Mouse (Mus musculus) C2C12 (cell line): ENCODE results near the gene Zfp91. TPM values are rescaled to one million over a fixed set of nuclear protein-coding genes. Genes with fewer than 3 reads are reported as not detected.

Experiments
- H3K27me3 ChIP-seq: one replicate; pipeline ENCODE4 v1.6.1; 2011; ENCODE audit not compliant: control insufficient read depth, insufficient read depth, insufficient read length
- H3K36me3 ChIP-seq: one replicate; pipeline ENCODE4 v1.6.1; 2011; ENCODE audit not compliant: control insufficient read depth, insufficient read depth
- H3K4me3 ChIP-seq: one replicate; pipeline ENCODE4 v1.5.1; 2011; ENCODE audit warnings: mild to moderate bottlenecking, control low read depth; ENCODE audit not compliant: poor library complexity, insufficient read depth, severe bottlenecking
- H3K79me2 ChIP-seq: one replicate; pipeline ENCODE4 v1.6.1; 2011; ENCODE audit not compliant: control insufficient read depth, insufficient read depth
- H3K79me3 ChIP-seq: one replicate; pipeline ENCODE4 v1.6.1; 2011; ENCODE audit warnings: low read depth, control low read depth
- H3ac ChIP-seq: one replicate; pipeline ENCODE3; 2011; ENCODE audit warnings: low read depth; ENCODE audit not compliant: control insufficient read depth, insufficient read length
- CEBPB ChIP-seq: IDR thresholded peaks from one replicate; pipeline ENCODE4 v1.6.1; 2011; ENCODE audit warnings: low read depth, mild to moderate bottlenecking, control low read depth, moderate library complexity
- CTCF ChIP-seq: IDR thresholded peaks from one replicate; pipeline ENCODE4 v1.5.1; 2011; ENCODE audit not compliant: control insufficient read depth, insufficient read depth, insufficient read length
- FOSL1 ChIP-seq: IDR thresholded peaks from one replicate; pipeline ENCODE4 v1.8.0; 2011; ENCODE audit warnings: mild to moderate bottlenecking, low read length; ENCODE audit not compliant: poor library complexity, insufficient read depth, severe bottlenecking
- MAX ChIP-seq: IDR thresholded peaks from one replicate; pipeline ENCODE4 v1.6.1; 2011; ENCODE audit warnings: mild to moderate bottlenecking, control low read depth
- MYOD1 ChIP-seq: IDR thresholded peaks from one replicate; pipeline ENCODE4 v1.6.1; 2011; ENCODE audit warnings: low read depth; ENCODE audit not compliant: control insufficient read depth, insufficient read length
- MYOG ChIP-seq: IDR thresholded peaks from one replicate; pipeline ENCODE4 v1.6.1; 2011; ENCODE audit not compliant: control insufficient read depth, insufficient read length; ENCODE audit errors: extremely low read depth
- USF1 ChIP-seq: IDR thresholded peaks from one replicate; pipeline ENCODE4 v1.6.1; 2011; ENCODE audit warnings: low read depth, mild to moderate bottlenecking, control low read depth, moderate library complexity
- polyA plus RNA-seq: library from polyadenylated mRNA; unstranded; fragments of >200 nt; fragmentation: generic; extraction: Trizol; gene quantifications from one replicate; pipeline ENCODE4 v1.2.1, GENCODE M21; 2012; ENCODE audit warnings: missing spikeins

Zfp91 gene
- polyA plus RNA-seq, 1 experiment = 25.0 TPM

DNA sequence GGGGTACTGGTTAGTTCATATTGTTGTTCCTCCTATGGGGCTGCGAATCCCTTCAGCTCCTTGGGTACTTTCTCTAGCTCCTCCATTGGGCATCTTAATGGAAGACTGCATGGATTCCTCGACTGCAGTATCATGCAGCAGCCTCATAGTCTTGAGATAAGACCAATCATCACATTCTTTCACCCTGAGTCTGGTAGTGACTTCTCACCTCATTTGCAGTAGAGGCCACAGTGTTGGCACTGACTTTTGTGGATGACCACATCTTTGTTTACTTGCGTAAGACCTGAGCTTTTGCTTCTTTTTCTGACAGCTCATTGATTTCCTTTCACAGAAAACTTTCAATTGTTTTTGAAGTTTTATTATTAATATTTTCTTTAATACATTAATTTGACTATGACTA lies 9.8 kb upstream of the Zfp91 start:
- H3K27me3 ChIP-seq = no peaks in the 10 kb centered on the region
- TF ChIP-seq CEBPB (peak; percentile 63), FOSL1 (no peak), USF1 (no peak), MYOG (no peak)

DNA sequence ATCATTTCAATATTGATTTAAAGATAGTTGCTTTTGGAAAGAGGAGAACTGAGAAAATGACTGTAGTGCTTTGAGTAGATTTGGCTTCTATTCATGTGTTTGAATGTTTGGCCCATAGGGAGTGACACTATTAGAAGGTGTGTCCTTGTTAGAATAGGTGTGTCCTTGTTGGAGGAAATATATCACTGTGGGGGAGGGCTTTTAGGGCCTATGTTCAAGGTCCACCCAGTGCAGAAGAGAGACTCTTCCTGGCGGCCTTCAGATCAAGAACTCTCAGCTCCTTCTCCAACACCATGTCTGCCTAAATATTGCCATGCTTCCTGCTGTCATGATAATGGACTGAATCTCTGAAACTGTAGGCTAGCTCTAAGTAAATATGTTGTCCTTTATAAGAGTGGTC lies 8.3 kb upstream of the Zfp91 start:
- Histone ChIP-seq H3ac (no peak overlapping the region), H3K79me2 (no peaks in the 10 kb centered on the region), H3K4me3 (no peak overlapping the region), H3K27me3 (no peaks in the 10 kb centered on the region), H3K79me3 (no peaks in the 10 kb centered on the region), H3K36me3 (no peaks in the 10 kb centered on the region)
- no peak for TF ChIP-seq MYOG

More for the DNA sequence above, 9.8 kb upstream of the Zfp91 start:
- Histone ChIP-seq H3K4me3 (no peak overlapping the region), H3K79me2 (no peaks in the 10 kb centered on the region), H3K36me3 (no peaks in the 10 kb centered on the region), H3ac (no peak overlapping the region), H3K79me3 (no peaks in the 10 kb centered on the region)

DNA sequence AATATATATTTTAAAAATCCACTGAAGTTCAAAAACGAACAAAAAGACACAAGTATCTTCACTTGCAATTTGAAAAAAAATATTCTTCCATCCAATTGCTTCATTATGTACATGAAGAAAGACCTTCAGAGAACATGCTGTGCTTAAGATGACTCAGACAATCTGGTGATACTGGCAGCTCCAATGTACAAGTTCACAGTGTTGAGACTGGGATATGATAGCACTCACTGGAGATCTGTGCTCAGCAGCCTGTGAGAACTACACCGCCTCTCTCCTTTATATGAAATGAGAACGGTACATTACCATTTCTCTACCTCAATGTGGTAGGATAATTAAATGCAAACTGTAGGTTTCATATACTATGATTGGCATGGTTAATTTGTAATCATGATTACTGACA lies 6.9 kb upstream of the Zfp91 start:
- H3ac ChIP-seq = no peak overlapping the region
- TF ChIP-seq USF1 (no peak), FOSL1 (no peak), CTCF (no peak), MYOD1 (no peak), MYOG (no peak), MAX (no peak)
- H3K36me3 ChIP-seq = no peaks in the 10 kb centered on the region
- no peaks in the 10 kb centered on the region for H3K27me3 ChIP-seq
- H3K79me3 ChIP-seq = no peaks in the 10 kb centered on the region
- no peaks in the 10 kb centered on the region for H3K79me2 ChIP-seq
- H3K4me3 ChIP-seq = no peak overlapping the region

- Histone ChIP-seq H3K79me2 (no peaks in the 10 kb centered on the region), H3K4me3 (no peak overlapping the region), H3K27me3 (no peaks in the 10 kb centered on the region), H3K79me3 (no peaks in the 10 kb centered on the region), H3ac (no peak overlapping the region), H3K36me3 (no peaks in the 10 kb centered on the region)
- TF ChIP-seq FOSL1 = no peak
- TF ChIP-seq CTCF = no peak
- TF ChIP-seq MYOG = no peak
- TF ChIP-seq CEBPB = no peak
- TF ChIP-seq MAX = no peak
- no peak for TF ChIP-seq USF1
- no peak for TF ChIP-seq MYOD1
These were observed 5.1 kb upstream of the Zfp91 start for GRCm38 (mm10) chr19:12801046-12801445.

DNA sequence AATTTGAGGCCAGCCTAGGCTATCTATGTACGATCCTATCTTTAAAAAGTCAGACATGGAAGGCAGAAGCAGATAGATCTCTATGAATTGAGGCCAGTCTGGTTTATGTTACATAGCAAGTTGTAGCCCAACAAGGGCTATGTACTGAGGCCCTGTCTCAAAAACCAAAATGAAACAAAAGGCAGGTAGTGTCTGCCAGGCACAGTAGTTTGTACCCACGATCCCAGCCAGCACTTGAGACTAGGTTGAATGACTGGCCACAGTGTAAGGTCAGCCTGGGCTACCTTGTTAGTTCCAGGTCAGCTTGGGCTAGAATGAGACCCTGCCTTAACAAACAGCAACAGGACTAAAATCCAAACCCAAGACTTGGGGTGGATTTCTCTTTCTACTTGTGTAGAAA lies 4.7 kb upstream of the Zfp91 start:
- Histone ChIP-seq H3K4me3 (no peak overlapping the region), H3K79me3 (no peaks in the 10 kb centered on the region), H3K27me3 (no peaks in the 10 kb centered on the region), H3K79me2 (no peaks in the 10 kb centered on the region), H3K36me3 (no peaks in the 10 kb centered on the region), H3ac (no peak overlapping the region)
- TF ChIP-seq MAX (no peak), USF1 (no peak), MYOG (no peak), CEBPB (no peak), MYOD1 (no peak), CTCF (no peak)

DNA sequence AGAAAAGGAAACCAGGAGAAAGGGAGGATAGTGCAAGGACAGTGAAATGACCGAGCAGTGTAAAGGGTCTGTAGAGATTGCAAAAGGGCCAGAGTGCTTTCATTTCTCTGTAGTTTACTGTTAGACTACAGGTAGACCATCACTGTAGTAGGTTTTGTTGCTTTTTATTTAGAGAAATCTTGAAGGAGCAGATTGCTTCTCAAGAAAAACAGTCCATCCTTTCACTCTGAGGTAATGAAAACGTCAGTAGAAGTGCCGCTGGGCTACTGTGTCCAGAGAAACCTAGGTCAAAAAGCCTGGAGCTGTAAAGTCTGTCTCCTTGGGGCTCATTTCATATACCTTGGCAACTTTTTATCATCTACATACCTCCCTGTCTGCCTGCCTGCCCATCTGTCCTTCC lies 3.2 kb upstream of the Zfp91 start:
- Histone ChIP-seq H3K4me3 (no peak overlapping the region), H3ac (no peak overlapping the region), H3K27me3 (no peaks in the 10 kb centered on the region), H3K79me2 (peaks cover 11% of the 10 kb centered on the region), H3K79me3 (peaks cover 5% of the 10 kb centered on the region), H3K36me3 (no peaks in the 10 kb centered on the region)
- no peak for TF ChIP-seq FOSL1
- no peak for TF ChIP-seq CEBPB
- TF ChIP-seq USF1 = no peak
- TF ChIP-seq MAX = no peak
- TF ChIP-seq MYOG = no peak
- no peak for TF ChIP-seq MYOD1
- TF ChIP-seq CTCF = no peak
